Mouse (Mus musculus): ENCODE measurements around the gene Parp11.

Gene Parp11

DNA sequence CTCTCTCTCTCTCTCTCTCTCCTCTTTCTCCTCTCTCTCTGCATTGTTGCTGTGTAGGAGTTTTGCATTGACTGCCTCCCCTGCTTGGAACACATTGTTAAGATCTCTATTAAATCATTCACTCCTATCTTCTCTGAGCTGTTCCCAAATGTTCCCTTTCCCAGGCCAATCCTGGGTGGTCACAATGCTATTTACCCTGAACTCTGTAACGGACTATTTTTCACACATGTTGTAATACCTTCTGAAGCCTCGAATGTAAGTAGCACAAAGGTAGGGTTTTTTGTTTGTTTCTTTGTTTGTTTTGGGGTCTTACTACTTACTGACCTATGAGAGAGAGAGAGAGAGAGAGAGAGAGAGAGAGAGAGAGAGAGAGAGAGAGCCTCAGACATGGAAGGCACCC is 2.2 kb downstream of the Parp11 start:
- DNase-seq: no peak

DNA sequence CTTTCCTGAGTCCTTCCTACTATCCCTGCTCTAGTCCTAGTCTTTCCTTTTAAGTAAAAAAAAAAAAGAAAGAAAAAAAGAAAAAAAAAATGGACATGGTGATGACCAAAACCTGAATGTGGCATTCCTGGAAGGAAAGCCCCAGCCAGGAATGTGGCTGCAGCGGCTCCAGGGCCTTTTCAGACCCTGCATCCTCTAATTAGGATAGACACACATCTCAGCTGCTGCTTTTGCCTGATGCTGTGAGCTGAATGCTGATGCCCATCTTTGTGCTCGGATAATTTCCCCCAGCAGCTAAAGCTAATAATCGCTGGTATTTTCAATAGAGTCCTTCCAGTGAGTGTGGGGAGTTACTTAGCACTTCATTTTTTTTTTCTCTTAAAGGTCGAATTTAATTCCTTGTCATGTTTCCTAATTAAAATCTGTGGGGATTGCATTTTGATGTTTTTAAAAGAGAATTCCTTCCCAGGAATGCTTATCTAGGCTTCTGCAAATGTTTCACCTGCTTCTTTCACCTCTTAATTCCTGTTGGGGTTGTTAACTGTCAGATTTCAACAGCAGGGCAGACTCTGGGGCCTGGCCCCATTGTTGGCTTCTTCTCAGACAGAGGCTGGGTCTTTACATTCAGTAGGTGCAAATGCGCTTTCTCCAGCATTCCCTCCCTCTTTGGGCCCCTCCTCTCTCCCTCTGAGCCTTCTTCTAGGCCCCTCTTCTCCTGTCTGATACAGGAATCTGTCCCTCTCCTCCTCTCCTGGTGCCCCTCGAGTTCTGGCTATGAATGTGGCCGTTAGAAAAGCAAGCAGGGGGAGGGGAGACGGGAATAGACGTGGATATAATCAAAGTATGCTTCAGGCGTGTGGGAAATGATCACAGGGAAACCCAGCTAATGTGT is 3.1 kb downstream of the Parp11 start:
- no peak for DNase-seq

DNA sequence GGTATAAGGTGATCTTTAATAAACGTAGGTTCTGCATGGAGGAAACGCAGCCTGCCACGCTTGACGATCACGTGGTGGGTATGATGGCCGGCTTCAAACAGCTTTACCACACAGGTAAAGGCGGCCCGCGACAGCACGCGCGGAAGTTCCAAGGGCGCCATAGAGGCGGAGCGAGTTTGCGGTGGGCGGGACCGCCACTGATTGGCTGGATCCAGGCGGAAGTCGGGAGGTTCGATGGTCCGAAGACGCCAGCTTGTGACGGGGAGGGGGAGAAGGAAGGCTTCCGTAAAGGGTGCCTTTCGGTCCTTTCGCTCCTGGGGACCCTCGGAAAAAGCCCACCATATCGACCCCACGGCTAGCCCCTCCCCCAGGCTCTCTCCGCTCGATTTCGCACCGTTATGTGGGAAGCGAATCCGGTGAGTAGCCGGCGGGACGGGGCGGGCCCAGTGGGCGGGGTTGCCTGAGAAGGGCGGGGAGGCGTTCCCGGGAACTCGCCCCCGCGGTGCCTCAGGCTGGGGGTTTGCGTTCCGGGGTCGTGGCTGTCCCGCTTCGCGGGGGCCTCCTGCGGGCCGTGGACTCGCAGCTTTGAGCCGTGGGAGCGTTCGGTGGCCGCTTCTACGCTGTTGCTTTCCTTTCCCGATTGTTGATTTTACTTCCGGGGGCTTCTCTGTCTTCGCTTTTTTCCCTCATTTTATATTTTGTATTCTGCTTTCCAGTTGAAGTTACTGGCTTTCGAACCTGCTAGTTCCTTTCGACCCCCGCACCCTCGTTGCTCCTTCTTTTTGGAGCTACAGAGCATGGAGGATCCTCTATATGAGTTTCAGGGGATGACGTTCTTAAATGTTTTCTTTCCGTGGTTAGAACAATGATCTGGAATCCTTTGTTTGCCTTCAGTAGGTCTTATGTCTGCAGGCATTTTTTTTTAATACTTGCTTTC is 7.0 kb downstream of the Parp11 start:
- peak; percentile 90 to 94 for DNase-seq

DNA sequence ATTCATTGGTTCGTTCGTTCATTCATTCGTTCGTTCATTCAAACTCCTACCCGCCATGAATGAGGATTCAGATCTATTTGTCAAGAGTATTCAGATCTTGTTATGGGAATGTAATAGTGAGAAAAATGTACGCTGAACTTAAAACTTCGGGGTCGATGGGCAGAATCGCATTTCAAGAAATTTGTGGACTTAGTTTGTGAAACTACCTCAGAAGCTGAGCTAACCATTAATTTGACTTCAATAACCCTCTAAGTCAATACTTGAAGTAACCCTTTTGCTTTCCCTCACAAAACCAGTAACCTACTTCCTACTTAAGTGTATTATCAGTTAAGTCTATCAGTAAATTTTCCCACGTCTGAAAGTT is 7.7 kb downstream of the Parp11 start:
- DNase-seq: no peak

DNA sequence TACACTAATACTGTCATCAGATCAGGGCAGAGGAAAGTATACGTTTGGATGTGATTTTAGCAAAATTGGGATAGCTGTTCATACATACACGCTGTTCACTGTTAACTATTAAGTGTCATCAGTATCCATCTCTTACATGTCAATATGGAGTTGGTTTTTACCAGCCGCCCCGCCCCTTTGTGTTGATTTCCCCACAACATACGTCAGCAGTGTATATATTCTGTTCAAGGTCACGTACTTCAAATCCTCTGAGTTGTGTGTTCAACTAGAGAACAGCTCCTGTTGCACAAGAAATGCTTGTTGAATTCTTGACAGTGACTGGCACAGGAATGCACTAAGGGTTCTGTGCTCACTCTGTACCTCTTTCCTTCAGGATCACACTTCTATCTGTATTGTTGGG is 8.2 kb downstream of the Parp11 start:
- no peak for DNase-seq

DNA sequence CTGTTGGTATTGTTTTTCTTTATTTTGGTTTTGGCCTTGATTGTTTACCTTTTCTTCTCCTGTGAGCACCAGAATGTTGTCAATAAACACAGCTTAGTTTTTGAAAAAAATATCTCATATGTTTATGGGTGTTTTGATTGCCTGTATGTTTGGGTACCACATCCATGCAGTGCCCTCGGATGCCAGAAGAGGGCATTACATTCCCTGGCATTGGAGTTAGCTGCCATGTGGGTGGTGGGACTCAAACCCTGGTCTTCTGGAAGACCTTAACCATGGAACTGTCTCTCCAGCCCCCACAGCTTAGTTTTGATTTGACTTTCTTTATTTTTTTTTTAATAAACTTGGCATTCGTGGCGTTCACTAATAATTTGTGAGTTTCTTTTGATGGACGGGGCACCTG is 8.8 kb downstream of the Parp11 start:
- no peak for DNase-seq

DNA sequence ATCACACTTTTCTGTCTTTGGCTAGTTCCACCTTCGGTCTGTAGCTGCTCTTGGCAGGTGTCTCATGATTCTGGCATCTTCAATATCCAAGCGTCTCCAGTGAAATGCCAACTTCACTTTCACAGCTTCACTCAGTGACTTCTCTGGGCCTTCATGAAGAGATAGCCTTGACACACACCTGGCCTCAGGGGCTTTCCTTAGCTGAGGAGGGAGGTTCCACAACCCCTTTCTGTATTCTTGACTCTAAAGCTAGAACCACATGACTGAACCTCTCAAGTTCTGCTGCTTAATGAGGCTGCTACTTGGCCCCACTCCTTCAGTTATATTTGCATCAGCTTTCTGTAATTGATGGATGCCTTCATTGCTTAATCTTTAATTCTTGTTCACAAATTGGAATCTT is 10.1 kb downstream of the Parp11 start:
- DNase-seq: no peak

DNA sequence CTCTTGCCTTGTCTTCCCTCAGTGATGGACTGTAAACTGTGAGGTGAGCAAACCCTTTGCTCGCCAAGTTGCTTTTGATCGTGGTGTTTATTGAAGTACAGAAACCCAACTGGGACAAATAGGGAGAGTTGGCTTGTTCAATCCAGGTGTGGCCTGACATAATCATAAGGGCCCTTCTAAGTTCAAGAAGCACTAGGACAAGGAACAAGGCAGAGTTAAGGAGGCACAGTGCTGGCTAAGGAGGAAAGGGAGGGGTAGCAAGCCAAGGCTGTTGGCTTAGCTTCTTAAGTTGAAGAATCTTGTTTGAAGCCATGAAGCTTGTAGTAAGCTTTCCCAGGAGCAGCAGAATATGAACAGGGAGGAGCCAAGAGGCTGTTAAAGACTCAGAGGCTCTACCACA is 13.1 kb downstream of the Parp11 start:
- no peak for DNase-seq

DNA sequence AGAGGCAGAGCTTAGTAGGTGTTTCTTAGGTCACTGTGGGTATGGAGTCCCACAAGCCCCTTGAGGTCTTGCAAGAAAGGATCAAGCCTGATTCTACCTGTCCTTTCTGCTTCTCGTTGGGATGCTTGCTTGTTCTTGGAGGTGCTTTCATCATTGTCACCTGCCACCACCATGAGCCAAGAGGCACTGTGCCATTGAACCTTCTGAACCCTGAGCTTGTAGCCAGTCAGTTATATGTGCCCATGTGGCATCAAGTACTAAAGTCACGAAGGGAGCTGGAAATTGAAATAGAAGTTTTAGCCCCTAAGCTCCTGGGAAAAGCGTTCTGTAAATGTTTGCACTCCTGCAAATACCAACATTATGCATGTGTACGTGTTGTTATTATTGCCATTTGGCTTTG is 14.9 kb downstream of the Parp11 start:
- DNase-seq: no peak

DNA sequence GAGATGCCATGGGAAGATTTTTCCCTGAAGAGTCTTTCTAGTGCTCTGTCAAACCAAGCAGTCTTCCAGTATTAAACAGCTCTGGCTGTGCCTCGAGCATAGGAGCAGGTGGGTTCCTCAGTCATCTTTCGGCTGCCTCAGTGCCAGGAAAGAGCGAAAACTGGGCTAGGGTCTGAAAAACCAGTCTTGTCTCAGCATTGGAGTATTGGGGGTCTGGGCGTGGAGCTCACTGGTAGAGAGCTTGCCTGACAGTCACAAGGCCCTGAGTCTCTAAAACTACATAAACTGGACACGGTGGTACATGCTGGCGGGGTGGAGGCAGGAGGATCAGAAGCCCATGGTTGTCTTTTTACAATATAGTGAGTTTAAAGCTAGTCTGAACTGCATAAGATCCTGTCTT is 15.6 kb downstream of the Parp11 start:
- DNase-seq: no peak

DNA sequence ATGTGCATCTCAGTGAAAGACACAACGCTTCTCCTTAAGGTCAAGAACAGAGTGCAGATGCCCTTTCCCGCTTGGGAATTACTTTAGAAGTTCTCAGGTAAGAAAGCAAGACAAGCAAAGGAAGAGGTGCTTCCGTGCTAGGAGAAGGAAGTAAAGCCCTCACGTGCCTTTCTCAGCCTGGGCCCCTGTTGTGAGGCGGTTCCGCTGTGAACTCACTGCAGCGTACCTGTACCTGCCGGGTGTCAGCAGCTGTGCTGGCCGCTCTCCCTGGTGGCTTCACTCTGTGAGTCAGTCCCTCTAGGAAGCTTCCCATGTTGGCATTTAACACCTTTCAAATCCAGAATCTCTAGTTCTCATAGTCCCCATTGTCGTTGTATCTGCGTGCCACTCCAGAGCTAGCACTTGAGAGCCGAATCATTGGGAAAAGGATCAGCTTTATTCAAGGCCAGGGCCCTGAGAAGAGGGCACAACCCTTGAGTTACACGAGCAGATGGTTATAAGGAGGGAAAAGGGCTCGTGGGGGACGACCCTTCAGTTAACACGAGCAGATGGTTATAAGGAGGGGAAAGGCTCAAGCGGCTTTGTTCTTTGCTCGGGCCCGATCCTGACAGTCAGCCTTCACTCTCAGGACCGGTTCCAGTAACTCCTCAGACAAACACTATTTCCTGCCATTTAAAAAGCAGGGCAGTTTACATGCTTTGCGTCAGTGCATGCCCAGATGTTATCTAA is 16.8 kb downstream of the Parp11 start:
- DNase-seq: no peak

DNA sequence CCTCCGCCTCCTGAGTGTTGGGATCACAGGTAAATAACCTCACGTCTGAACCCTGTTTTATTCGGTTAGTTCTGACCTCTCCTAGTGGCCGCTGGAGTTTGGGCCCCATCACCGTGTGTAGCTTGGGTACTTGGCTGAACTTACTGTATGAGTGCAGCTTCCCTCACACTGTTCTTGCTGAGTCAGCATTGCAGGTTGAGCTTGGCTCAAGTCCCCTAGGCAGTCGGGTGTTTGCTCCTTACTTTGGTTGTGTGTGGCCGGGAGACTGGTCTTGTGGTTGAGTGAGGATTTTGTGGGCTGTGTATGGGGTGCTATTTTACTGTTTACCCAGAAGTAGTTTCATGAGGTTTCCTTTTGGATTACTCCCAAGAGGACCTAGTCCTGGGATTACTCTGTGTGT is 17.9 kb downstream of the Parp11 start:
- no peak for DNase-seq

DNA sequence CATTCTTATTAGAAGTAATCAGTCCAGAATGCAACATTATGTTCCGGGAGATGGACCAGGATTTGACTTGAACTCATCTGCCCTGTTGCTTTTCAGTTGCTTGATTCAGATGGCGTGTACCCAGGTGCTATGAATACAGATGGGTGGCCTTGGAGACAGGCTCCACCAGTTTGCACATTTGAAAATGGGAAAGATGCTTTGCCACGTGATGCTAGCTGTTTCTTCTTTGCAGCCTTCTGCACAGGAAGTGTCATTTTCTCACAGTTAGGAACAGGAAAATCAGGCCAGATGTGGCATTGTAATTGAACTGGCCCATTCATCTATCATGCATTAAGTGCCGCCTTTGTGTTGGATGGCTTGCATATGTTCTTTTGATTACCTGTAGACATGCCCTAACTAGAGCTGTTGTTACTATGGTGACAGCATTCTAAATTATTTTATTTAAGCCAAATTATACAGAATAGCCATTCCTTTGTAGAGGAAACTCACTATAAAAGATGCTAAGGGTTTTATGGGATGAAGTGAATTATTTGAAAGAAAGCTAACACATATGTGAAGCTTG is 20.2 kb downstream of the Parp11 start:
- no peak for DNase-seq

DNA sequence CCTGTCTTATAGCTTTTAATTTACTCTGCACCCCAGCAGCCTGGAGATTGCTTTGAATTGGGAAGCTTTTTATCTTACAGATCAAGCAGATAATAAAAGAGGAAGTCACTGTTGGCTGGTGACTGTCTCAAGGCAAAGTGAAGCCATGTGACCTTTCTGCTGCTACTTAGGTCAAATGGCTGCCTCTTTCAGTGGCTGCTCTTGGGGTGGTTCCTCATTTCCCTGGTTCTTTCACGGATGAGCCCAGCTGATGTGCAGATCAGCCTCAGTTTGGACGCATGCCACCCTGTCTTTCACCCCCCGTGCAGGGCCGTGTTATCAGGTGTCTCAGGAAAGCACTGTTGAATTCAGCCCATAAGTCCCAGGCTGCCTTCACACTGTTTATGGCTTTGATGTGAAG is 25.4 kb downstream of the Parp11 start:
- peak in 1 of 2 experiments; percentile 44 for DNase-seq

DNA sequence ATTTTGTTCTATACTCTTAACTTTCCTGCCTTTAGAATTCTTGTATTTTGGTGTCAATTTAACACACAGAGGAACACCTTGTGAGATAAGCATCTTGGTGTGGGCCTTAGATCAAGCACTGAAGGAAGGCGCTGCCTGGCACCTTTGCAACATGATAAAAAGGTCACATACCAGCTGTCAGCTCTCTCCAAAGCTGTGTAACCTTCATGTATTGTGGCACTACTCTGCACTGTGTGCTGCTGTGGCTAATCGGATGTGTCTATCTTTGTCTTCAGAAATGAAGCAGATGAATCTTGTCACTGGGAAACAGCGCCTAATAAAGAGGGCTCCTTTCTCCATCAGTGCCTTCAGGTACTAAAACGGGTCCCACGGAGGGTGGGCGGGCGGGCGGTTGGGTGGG is 27.3 kb downstream of the Parp11 start:
- peak; percentile 36 to 60 for DNase-seq

DNA sequence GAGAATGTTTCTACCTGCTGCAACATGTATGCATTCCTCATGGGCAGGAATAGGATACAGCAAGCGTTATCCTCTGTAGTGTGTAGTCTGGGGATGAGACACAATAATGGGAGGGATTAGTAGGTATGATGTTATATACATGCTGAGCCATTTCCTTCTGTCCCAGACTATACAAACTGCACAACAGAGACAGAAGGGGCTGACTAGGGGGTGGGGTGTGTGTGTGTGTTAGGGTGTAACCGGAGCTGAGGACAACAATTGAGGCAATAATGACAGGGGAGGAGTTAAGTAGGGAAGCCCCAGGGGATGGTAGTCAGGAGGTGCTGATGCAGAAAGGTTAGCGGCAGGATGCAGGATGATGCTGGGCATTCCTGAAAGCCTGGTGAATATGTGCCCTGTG is 28.6 kb downstream of the Parp11 start:
- no peak for DNase-seq

DNA sequence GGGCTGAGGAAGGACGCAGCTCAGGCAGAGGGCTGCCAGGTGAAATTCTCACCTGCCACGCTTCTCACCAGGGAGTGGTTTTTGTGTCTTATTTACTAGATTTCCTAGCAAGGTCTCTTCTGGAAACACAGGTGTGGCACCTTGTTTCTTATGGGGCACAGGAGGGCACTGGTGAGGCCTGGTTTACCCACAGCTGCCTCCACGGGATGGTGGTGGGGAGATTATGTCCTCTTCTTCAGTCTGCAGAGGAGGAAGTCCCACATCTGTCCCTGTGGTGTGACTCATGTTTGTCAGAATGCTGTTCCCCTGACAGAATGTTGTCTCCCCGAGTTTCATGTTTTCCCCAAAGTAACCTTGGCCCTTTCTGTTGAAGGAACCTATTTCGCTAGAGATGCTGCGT is 44.4 kb downstream of the Parp11 start:
- no peak for DNase-seq

DNA sequence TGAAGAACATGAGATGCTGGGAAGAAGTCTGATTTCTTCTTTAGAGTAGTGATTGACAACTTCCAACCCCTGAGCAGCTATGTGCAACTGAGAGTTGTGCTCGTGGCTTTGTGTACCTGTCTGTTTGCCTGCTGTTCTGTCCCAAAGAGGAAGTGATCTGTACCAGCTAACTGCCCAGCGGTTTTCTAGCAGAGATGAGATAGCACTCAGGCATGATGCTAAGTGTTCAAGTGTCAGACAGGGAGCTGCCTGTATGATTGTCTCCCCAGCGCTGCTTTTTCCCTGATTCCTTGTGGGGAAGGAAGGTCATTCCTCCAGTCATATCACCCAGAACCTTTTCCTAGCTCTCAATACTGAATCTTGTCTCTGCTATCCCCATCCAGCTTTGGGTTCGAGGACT is 45.9 kb downstream of the Parp11 start:
- DNase-seq: no peak

DNA sequence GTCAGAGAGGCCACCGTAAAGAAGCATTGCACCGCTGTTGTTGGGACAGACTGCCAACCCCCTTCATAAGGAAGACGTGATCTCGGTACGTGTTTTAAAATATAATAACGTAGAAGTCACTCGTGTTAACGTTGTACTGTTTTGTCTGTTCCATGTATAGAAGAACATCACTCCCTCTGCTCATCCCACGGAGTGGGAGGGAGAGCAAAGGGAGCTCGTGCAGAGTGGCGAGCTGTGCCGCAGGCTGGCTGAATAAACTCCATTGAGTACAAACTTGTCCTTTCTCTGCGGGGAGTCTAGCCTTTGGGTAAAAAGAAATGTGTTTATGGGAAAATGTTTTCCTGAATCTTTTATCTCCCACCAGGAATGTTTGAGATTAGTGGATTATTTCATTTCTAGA is 47.1 kb downstream of the Parp11 start:
- DNase-seq: no peak

DNA sequence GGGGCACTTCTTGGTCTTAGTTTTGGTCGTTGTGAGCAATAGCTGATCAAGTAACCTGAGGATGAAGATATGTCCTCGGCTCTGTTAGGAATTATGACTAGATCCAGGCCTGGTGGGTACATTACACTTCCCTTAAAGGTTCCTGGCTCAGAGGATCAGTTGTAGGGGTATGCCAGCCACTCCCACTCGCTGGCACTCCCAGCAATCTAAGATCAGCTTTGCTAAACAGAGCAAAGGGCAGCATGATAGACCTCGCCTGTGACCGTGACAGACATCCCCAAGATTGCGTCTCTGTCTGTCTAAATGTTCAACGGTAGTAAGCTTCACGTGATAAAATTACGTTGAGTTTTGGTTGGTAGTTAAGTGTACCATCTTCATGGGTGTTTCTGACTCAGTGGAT is 47.7 kb downstream of the Parp11 start:
- DNase-seq: no peak

DNA sequence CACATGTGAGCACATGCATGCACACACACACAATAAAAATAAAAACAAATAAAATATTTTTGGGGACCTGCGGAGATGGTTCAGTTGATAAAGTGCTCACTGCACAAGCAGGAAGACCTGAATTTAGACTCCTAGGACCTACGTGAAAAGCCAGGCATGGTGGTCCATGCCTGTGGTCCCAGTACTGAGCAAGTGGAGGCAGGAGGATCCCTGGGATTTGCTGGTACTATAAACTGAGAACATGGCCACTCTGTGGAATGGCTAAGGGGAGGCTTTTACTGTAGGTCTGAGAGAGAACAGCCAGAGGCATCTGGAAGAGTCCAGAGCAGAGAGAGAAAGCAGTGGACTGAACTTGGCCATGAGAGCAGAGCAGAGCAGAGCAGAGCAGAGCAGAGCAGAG is 48.6 kb downstream of the Parp11 start:
- no peak for DNase-seq

DNA sequence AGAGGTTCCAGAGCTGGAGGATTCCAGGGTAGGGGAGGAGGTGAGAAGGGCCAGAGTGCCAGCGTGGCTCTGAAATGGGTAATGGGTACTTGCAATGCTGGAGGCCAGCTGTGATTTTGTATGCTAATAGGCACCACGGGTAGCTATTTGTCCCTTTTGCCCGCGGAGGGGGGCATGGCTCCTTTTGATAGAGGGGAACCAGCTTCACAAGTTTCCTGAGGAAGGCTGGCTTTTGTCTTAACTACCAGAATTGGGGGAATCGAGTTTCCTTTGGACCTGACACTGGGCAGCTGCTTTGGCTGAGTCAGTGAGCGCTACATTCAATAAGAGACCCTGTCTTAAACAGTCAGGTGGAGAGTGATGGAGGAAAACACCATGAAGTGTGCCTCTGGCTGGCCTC is 49.2 kb downstream of the Parp11 start:
- DNase-seq: no peak
